Mouse (Mus musculus): Measurements from ENCODE around the gene Aanat. TPM values are rescaled to one million over a fixed set of nuclear protein-coding genes. Genes with fewer than 3 reads are reported as not detected.

The Aanat gene
- total and polyA plus RNA-seq, 2 experiments, result not detected

DNA sequence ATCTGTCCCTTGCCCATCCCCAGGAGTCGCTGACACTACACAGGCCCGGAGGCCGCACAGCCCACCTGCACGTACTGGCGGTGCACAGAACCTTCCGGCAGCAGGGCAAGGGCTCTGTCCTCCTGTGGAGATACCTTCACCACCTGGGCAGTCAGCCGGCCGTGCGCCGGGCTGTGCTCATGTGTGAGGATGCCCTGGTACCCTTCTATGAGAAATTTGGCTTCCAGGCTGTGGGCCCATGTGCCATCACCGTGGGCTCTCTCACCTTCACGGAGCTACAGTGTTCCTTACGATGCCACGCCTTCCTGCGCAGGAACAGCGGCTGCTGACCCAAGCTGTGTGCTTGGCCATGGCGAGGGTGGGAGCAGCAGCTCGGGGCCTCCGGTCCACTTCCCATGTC is 10.5 kb downstream of the Aanat start:
- Histone ChIP-seq H3K27ac (replicated peaks; ENCODE audit: insufficient read depth, low read depth, low read length) (no peak overlapping the region), H3K4me3 (ENCODE audit: insufficient read depth, low read depth, low read length) (no peak overlapping the region), H3K9ac (ENCODE audit: low read depth, low read length) (no peak overlapping the region), H3K36me3 (ENCODE audit: control insufficient read depth, insufficient read depth, low read length) (peaks cover 7% of the 10 kb centered on the region; the same call in 1 of the 2 replicates), H3K27me3 (ENCODE audit: control insufficient read depth, insufficient read depth, low read length) (no peaks in the 10 kb centered on the region), H3K4me1 (ENCODE audit: control insufficient read depth, insufficient read depth, low read length) (no peaks in the 10 kb centered on the region), H3K79me2 (ENCODE audit: control insufficient read depth, insufficient read depth, low read length) (no peaks in the 10 kb centered on the region)
- TF ChIP-seq POLR2A (IDR thresholded peaks at IDR 0.05; ENCODE audit: extremely low read depth, insufficient read depth, low read length), result no peak
- WGBS, result 91% methylated on average over 19 of the region's 19 CpGs
- DNase-seq (ENCODE audit: extremely low read depth, low read depth, low spot score), result no peak

DNA sequence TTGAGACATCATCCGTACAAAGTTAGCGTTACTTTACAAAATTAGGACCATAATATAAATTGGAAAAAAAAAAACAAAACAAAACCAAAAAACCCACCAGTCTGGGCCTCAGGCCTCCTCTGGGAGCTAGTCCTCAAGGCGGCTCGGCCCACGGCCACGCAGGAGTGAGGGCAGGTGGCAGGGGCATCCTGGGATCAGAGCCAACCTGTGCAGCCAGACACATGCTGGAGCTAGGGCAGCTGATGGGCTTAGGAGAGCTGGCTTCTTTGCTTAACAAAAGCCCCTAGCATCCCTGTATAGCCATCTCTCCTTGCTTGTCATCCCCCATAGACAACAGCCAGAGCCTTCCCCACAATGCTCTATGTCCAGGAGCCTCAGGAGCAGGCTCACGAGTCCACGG is 12.0 kb downstream of the Aanat start:
- DNase-seq (ENCODE audit: extremely low read depth, low read depth, low spot score), result no peak
- WGBS, result 92% methylated on average over 8 of the region's 8 CpGs
- Histone ChIP-seq H3K79me2 (ENCODE audit: control insufficient read depth, insufficient read depth, low read length) (no peaks in the 10 kb centered on the region), H3K4me3 (ENCODE audit: insufficient read depth, low read depth, low read length) (no peak overlapping the region), H3K27me3 (ENCODE audit: control insufficient read depth, insufficient read depth, low read length) (no peaks in the 10 kb centered on the region), H3K36me3 (ENCODE audit: control insufficient read depth, insufficient read depth, low read length) (peaks cover 11% of the 10 kb centered on the region; the same call in 1 of the 2 replicates), H3K9ac (ENCODE audit: low read depth, low read length) (no peak overlapping the region), H3K27ac (replicated peaks; ENCODE audit: insufficient read depth, low read depth, low read length) (no peak overlapping the region), H3K4me1 (ENCODE audit: control insufficient read depth, insufficient read depth, low read length) (no peaks in the 10 kb centered on the region)
- no peak for TF ChIP-seq POLR2A (IDR thresholded peaks at IDR 0.05; ENCODE audit: extremely low read depth, insufficient read depth, low read length)
- no peak for TF ChIP-seq CTCF (IDR thresholded peaks at IDR 0.05; ENCODE audit: low read depth, low read length)

DNA sequence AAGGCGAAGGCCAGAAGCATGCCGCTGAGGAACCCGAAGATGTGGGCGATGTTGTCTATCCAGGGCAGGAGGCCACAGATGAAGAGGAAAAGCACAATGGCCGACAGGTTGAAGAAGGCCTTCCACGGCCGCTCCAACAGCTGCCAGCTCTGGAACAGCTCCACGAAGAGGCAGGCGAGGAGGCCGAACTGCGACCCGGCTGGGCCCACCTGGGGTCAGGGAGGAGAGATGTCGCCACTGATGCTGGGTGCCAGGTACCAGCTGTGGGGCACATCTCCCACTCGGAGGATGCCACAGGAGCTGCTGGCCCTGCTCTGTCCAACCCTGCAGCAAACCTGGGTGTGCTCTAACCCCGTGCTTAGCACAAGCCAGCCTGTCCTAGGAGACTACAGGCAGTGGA is 13.0 kb downstream of the Aanat start:
- peaks cover 14% of the 10 kb centered on the region; the same call in 1 of the 2 replicates for H3K36me3 ChIP-seq (ENCODE audit: control insufficient read depth, insufficient read depth, low read length)
- H3K9ac ChIP-seq (ENCODE audit: low read depth, low read length), result no peak overlapping the region
- no peak for DNase-seq (ENCODE audit: extremely low read depth, low read depth, low spot score)
- H3K27me3 ChIP-seq (ENCODE audit: control insufficient read depth, insufficient read depth, low read length), result no peaks in the 10 kb centered on the region
- H3K27ac ChIP-seq (replicated peaks; ENCODE audit: insufficient read depth, low read depth, low read length), result no peak overlapping the region
- H3K79me2 ChIP-seq (ENCODE audit: control insufficient read depth, insufficient read depth, low read length), result no peaks in the 10 kb centered on the region
- TF ChIP-seq POLR2A (IDR thresholded peaks at IDR 0.05; ENCODE audit: extremely low read depth, insufficient read depth, low read length) (no peak), CTCF (IDR thresholded peaks at IDR 0.05; ENCODE audit: low read depth, low read length) (no peak)
- WGBS, result 95% methylated on average over 15 of the region's 15 CpGs
- no peaks in the 10 kb centered on the region for H3K4me1 ChIP-seq (ENCODE audit: control insufficient read depth, insufficient read depth, low read length)
- H3K4me3 ChIP-seq (ENCODE audit: insufficient read depth, low read depth, low read length), result no peak overlapping the region

DNA sequence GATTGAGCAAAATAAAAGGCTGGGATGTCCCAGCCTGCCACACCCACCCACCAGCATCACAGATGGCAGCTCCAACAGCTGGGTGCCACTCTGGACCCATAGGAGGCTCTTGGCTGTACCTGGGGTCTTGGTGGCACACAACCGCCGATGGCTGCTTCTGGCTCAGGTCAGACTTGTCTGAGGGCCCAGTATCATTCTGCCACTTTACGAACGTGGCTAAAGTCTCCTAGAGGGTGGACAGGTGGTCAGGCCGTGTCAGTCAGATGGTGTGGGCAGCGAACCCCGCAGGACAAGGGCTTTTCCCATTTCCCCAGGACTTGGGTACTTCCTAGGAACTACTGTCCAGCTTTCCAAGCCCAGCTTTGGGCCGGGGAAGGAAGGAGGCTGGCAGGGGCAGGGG is 14.9 kb downstream of the Aanat start:
- TF ChIP-seq CTCF (IDR thresholded peaks at IDR 0.05; ENCODE audit: low read depth, low read length), result no peak
- TF ChIP-seq POLR2A (IDR thresholded peaks at IDR 0.05; ENCODE audit: extremely low read depth, insufficient read depth, low read length), result no peak
- DNase-seq (ENCODE audit: extremely low read depth, low read depth, low spot score), result no peak
- Histone ChIP-seq H3K27ac (replicated peaks; ENCODE audit: insufficient read depth, low read depth, low read length) (no peak overlapping the region), H3K36me3 (ENCODE audit: control insufficient read depth, insufficient read depth, low read length) (peaks cover 14% of the 10 kb centered on the region; the same call in 1 of the 2 replicates), H3K4me1 (ENCODE audit: control insufficient read depth, insufficient read depth, low read length) (no peaks in the 10 kb centered on the region), H3K4me3 (ENCODE audit: insufficient read depth, low read depth, low read length) (no peak overlapping the region), H3K79me2 (ENCODE audit: control insufficient read depth, insufficient read depth, low read length) (no peaks in the 10 kb centered on the region), H3K9ac (ENCODE audit: low read depth, low read length) (no peak overlapping the region), H3K27me3 (ENCODE audit: control insufficient read depth, insufficient read depth, low read length) (no peaks in the 10 kb centered on the region)
- WGBS, result 96% methylated on average over 8 of the region's 8 CpGs

DNA sequence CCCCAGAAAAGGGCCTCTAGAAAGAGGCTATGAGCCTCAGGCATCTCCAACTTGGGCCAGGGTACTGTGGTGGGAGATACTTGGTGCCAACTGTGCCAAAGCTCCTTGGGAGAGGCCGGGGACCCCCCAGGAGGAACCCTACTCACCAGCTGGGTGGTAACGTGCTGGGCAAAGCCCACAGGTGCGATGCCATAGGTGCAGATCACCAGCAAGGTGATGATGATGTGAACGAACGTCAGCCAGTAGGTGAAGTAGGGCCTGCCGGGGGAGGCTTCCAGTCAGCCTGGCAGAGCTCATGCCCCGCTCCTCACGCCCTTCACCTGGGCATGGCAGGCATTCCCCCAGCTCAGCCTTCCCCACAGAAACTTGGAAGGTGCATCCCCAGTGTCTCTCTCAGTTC is 15.8 kb downstream of the Aanat start:
- no peak for DNase-seq (ENCODE audit: extremely low read depth, low read depth, low spot score)
- TF ChIP-seq POLR2A (IDR thresholded peaks at IDR 0.05; ENCODE audit: extremely low read depth, insufficient read depth, low read length), result no peak
- no peak for TF ChIP-seq CTCF (IDR thresholded peaks at IDR 0.05; ENCODE audit: low read depth, low read length)
- Histone ChIP-seq H3K4me1 (ENCODE audit: control insufficient read depth, insufficient read depth, low read length) (no peaks in the 10 kb centered on the region), H3K27me3 (ENCODE audit: control insufficient read depth, insufficient read depth, low read length) (no peaks in the 10 kb centered on the region), H3K4me3 (ENCODE audit: insufficient read depth, low read depth, low read length) (no peak overlapping the region), H3K79me2 (ENCODE audit: control insufficient read depth, insufficient read depth, low read length) (no peaks in the 10 kb centered on the region), H3K36me3 (ENCODE audit: control insufficient read depth, insufficient read depth, low read length) (peaks cover 17% of the 10 kb centered on the region; the same call in 1 of the 2 replicates), H3K9ac (ENCODE audit: low read depth, low read length) (no peak overlapping the region), H3K27ac (replicated peaks; ENCODE audit: insufficient read depth, low read depth, low read length) (no peak overlapping the region)
- 91% methylated on average over 8 of the region's 8 CpGs for WGBS

DNA sequence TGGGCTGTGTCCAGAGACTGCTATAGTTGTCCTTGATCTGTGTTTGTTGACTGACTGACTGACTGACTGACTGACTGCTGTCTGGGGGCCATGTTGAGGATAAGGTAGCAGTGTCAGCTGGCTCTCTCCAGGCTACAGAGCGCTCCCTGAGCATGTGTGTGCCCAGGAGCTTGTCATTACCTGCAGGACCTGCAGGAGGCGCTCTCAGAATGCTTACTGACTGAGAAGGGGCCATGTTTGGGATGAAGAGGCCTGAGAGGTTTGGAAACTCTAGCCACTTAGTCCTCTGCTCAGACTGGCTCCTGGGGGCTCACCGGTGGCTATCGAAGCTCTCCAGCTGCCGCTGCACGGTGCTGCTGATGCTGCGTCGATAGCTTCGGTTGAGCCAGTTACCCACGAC is 17.1 kb downstream of the Aanat start:
- no peak overlapping the region for H3K27ac ChIP-seq (replicated peaks; ENCODE audit: insufficient read depth, low read depth, low read length)
- H3K4me1 ChIP-seq (ENCODE audit: control insufficient read depth, insufficient read depth, low read length), result no peaks in the 10 kb centered on the region
- no peaks in the 10 kb centered on the region for H3K27me3 ChIP-seq (ENCODE audit: control insufficient read depth, insufficient read depth, low read length)
- peaks cover 17% of the 10 kb centered on the region; the same call in 1 of the 2 replicates for H3K36me3 ChIP-seq (ENCODE audit: control insufficient read depth, insufficient read depth, low read length)
- H3K4me3 ChIP-seq (ENCODE audit: insufficient read depth, low read depth, low read length), result no peak overlapping the region
- DNase-seq (ENCODE audit: extremely low read depth, low read depth, low spot score), result no peak
- 90% methylated on average over 10 of the region's 10 CpGs for WGBS
- TF ChIP-seq POLR2A (IDR thresholded peaks at IDR 0.05; ENCODE audit: extremely low read depth, insufficient read depth, low read length) (no peak), CTCF (IDR thresholded peaks at IDR 0.05; ENCODE audit: low read depth, low read length) (peak; percentile 70)
- H3K79me2 ChIP-seq (ENCODE audit: control insufficient read depth, insufficient read depth, low read length), result no peaks in the 10 kb centered on the region
- no peak overlapping the region for H3K9ac ChIP-seq (ENCODE audit: low read depth, low read length)
